Mouse (Mus musculus) G1E (cell line): ENCODE data around the gene Col13a1. TPM values are rescaled to one million over a fixed set of nuclear protein-coding genes. Genes with fewer than 3 reads are reported as not detected.

Experiments used
- ATAC-seq: 2 replicates; pipeline ENCODE4 v1.8.0; 2016; ENCODE audit warnings: mild to moderate bottlenecking; ENCODE audit not compliant: insufficient number of reproducible peaks, poor library complexity, low FRiP score, severe bottlenecking; ENCODE audit errors: extremely low read depth
- DNase-seq: peaks from one replicate; pipeline ENCODE4 v3.0.0; 2012; ENCODE audit warnings: low spot score
- H3K27me3 ChIP-seq: 2 replicates; pipeline ENCODE4 v1.6.1; 2012; ENCODE audit warnings: mild to moderate bottlenecking, low read length, inconsistent platforms; ENCODE audit not compliant: insufficient read depth
- H3K36me3 ChIP-seq: replicated peaks from 2 replicates; pipeline ENCODE3; 2012; ENCODE audit warnings: mild to moderate bottlenecking, inconsistent platforms
- H3K4me1 ChIP-seq: 2 replicates; pipeline ENCODE4 v1.6.1; 2012; ENCODE audit warnings: low read depth, low read length, inconsistent platforms, mixed read lengths; ENCODE audit not compliant: insufficient read depth
- H3K4me3 ChIP-seq: 2 replicates; pipeline ENCODE4 v1.5.1; 2012; ENCODE audit warnings: low read depth, mild to moderate bottlenecking, inconsistent platforms, low read length, moderate library complexity, mixed read lengths
- H3K9me3 ChIP-seq: replicated peaks from 2 replicates; pipeline ENCODE4 v1.6.1; 2012; ENCODE audit warnings: inconsistent platforms
- CTCF ChIP-seq: IDR thresholded peaks from 2 replicates; pipeline ENCODE4 v1.5.1; 2012; ENCODE audit warnings: low read depth, low read length, inconsistent platforms, mixed read lengths
- GATA1 ChIP-seq: IDR thresholded peaks from 2 replicates; pipeline ENCODE4 v1.6.1; 2012; ENCODE audit warnings: borderline replicate concordance, low read length, inconsistent platforms, mixed read lengths
- GATA2 ChIP-seq: IDR thresholded peaks from 2 replicates; pipeline ENCODE4 v1.6.1; 2012; ENCODE audit warnings: low read depth, low read length, inconsistent platforms, borderline replicate concordance
- POLR2AphosphoS5 ChIP-seq: IDR thresholded peaks from 2 replicates; pipeline ENCODE4 v1.6.1; 2012; ENCODE audit warnings: low read depth, low read length, inconsistent platforms; ENCODE audit not compliant: insufficient replicate concordance
- TAL1 ChIP-seq: conservative IDR thresholded peaks from 2 replicates; pipeline ENCODE4 v1.6.1; 2012; ENCODE audit warnings: low read depth, low read length, inconsistent platforms, mixed read lengths
- polyA plus RNA-seq: library from polyadenylated mRNA; stranded (reverse); fragments of >175 nt; gene quantifications from 2 replicates; pipeline ENCODE4 v1.2.3, GENCODE M21; 2012
- total RNA-seq, 2 experiments: library from RNA; stranded (forward) in 1 of 2; stranded (reverse) in 1 of 2; fragments of 200-1000 nt in 1 of 2; fragments of >200 nt in 1 of 2; fragmentation: Nextera tagmentation in 1 of 2; gene quantifications; 2 replicates each; pipeline ENCODE4 v1.2.3; 2014 to 2017

Gene Col13a1
- total and polyA plus RNA-seq, 3 experiments: 0.05 TPM; not detected in 2

DNA sequence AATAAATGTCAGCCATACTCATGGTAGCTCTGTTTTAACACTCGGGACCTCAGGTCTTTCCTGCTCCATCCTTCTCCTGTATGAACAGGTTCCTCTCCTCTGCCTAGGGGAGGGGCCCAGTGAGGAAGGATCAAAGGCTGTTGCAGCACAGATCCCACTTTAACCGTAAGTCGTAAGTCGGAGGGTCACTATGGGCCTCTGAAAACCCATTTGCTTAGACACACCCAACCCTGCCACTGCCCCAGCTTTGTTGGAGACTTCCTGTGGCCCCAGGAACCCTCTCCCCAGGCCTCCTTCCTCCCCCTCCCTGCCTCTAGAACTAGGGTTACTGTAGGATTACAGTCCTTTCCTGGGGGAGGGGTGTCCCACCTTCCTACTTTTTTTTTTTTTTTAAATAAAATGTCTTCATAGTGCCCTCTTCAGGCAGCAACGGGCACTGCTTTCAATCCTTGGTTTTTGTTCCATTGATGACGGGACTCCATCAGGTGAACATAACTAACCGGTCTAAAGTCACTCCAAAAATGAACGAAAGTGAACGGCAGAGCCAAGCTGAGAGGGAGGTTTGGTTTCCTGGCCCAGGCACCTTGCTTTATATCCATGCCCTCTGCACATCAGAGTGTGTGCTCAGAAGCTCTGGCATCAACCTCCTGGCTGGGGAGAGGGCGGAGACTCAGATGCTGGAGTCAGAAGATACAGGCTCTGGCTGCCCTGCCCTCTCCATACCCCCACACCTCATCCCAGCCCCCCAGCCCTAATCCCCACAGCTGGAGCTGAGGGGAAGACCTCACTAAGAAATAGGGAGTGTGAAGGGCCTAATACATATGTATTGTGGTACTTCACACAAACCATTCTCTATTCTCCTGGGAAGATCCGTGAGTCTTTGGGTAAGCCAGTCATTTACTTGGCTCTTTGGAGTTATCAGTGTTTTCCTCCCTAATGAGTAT is 12.8 kb upstream of the Col13a1 start:
- ATAC-seq (no peak), DNase-seq (no peak)
- no peaks in the 10 kb centered on the region for H3K27me3 ChIP-seq
- TF ChIP-seq GATA2: no peak
- no peak for TF ChIP-seq POLR2AphosphoS5
- TF ChIP-seq CTCF: no peak
- no peak for TF ChIP-seq TAL1
- no peak for TF ChIP-seq GATA1
- H3K4me3 ChIP-seq: no peak overlapping the region
- no peaks in the 10 kb centered on the region for H3K9me3 ChIP-seq
- no peaks in the 10 kb centered on the region for H3K36me3 ChIP-seq
- no peaks in the 10 kb centered on the region for H3K4me1 ChIP-seq

DNA sequence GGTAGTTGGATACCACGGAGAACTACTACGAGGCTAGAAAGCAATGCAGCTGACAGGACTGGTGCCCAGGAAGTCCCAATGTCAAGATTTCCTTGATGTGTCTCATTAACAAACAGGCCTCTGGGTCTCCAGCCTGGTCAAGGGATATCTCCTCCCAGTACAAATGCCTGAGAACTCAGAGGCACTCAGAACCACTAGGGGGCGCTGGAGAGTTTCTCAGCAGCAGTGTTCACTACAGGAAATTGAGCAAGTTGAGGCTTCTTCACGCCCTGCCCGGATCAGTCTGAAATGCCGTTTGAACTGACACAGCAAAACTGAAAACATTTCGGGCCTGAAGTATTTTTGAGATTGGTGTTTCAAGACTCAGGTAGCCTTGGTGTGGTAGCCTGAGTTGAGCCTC is 1.5 kb upstream of the Col13a1 start:
- Histone ChIP-seq H3K4me3 (no peak overlapping the region), H3K9me3 (no peaks in the 10 kb centered on the region), H3K4me1 (no peaks in the 10 kb centered on the region), H3K27me3 (peaks cover 18% of the 10 kb centered on the region; the same call in 1 of the 2 replicates), H3K36me3 (no peaks in the 10 kb centered on the region)
- no peak for ATAC-seq
- DNase-seq: peak; percentile 35
- TF ChIP-seq CTCF (0 out of 2 replicates have a peak, but pooled peaks have one; percentile 26), GATA2 (no peak), POLR2AphosphoS5 (no peak)

DNA sequence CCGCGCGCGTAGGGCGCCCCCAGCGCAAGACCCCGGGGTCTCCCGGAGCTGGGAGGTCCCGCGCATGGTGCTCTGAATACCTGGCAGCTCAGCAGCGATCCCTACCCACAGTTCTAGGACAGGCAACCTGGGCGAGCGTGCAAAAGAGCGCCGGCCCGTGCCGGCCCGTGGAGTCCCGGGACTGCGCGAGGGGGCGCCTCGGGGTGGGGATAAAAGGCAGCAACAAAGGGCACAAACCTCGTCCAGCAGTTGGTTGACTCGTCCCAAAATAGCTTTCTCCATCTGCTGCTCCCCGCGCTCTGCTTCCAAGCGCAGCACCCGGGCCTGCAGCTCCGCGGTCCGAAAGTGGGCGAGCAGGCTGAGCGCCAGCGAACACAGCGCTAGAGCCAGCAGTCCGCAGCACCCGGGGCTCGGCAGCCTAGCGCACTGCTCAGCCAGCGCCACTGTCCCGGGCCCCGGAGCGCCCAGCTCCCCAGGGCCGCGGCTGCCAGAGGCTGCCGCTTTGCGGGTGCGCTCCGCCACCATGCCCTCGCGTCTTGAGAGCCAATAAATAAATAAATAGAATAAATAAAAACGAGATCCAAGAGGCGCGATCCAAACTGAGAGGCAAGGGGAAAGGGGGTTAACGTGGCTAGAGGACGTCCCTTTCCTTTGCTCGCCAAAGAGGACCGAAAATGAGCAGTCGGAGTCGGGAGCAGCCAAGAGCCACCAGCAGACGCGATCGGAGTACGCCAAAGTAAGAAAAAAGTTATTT is 619 bp downstream of the Col13a1 start:
- Histone ChIP-seq H3K4me3 (no peak overlapping the region), H3K9me3 (no peaks in the 10 kb centered on the region), H3K27me3 (peaks cover 18% of the 10 kb centered on the region; the same call in 1 of the 2 replicates), H3K4me1 (no peaks in the 10 kb centered on the region), H3K36me3 (no peaks in the 10 kb centered on the region)
- no peak for TF ChIP-seq POLR2AphosphoS5
- no peak for TF ChIP-seq GATA2
- no peak for TF ChIP-seq GATA1
- no peak for TF ChIP-seq TAL1
- TF ChIP-seq CTCF: no peak
- ATAC-seq: no peak
- DNase-seq: no peak

DNA sequence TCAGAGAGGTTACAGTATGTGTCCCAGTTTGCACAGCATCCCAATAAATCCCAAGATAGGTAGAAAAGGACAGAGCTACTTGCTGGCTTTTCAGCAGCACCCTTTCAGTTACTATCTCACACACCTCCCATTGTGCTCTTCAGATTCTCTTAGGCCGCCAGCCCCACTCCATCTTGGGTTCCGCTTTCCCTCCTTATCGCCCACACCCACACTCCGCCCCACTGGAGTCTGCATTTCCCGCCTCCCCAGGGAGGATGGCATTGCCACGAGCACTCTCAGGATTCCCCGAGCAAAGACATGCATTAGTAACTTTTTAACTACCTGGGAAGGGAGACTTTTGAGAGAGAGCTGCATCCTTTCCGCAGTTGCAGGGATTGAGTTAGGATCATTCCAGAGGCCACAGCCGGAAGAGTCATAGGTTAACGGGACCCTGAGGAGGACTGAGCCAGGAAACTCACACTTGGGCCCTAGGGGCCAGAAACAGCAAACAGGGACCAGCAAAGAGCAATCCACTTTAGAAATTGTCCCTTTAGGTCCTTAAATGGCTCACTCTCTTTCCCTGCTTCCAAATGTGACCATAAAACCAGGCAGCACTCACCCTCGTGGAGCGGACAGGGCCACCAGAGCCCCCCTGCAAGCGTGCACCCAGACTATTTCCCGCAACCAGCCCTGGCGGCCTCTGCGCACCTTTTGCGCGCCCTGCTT is 1.4 kb downstream of the Col13a1 start:
- no peaks in the 10 kb centered on the region for H3K4me1 ChIP-seq
- H3K4me3 ChIP-seq: no peak overlapping the region

DNA sequence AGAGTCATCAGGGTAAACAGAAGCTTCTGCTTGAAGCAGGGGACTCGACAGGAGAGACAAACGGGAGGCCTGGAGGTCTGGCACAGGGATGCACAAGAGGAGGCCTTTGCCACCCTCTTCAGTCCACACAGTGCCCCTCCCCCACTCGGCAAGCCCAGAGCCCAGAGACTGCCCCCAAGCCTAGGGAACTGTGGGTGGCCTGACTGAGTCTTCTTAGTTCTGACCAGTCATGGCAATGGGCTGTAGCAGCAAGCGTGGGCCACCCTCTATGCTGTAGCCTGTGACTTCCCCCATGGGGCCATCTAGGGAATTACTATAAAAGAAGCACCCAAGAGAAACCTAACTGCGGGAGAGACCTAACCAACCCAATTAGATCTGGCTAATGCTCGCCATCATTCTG is 1.9 kb downstream of the Col13a1 start:
- Histone ChIP-seq H3K4me1 (no peaks in the 10 kb centered on the region), H3K27me3 (peaks cover 20% of the 10 kb centered on the region), H3K9me3 (no peaks in the 10 kb centered on the region), H3K36me3 (no peaks in the 10 kb centered on the region), H3K4me3 (no peak overlapping the region)
- ATAC-seq (no peak), DNase-seq (no peak)
- TF ChIP-seq TAL1: no peak
- TF ChIP-seq GATA1: no peak
- TF ChIP-seq GATA2: no peak
- TF ChIP-seq CTCF: no peak
- TF ChIP-seq POLR2AphosphoS5: no peak

More for the DNA sequence above, 1.4 kb downstream of the Col13a1 start:
- TF ChIP-seq TAL1 (no peak), GATA1 (no peak)
- Histone ChIP-seq H3K9me3 (no peaks in the 10 kb centered on the region), H3K36me3 (no peaks in the 10 kb centered on the region), H3K27me3 (peaks cover 18% of the 10 kb centered on the region; the same call in 1 of the 2 replicates)
- ATAC-seq (no peak), DNase-seq (no peak)

DNA sequence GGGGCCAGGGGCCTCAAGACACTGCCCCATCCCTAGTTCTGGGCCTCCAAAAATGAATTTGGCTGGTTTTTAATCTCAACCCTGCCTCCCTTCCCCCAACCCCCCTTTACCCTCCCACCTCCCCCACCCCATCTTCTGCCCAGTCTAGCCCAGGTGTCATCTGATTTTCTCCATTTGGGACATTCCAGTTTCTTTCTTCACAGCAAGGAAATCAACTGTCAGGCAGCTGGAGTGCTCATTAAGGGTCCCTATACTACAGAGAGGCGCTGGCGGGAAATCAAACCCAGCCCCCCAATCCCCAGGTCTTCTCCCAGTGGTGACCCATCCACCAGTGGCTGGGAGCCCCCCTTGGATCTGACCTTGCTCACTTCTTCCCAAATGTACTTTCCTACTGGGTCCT is 4.3 kb downstream of the Col13a1 start:
- DNase-seq: no peak
- ATAC-seq: no peak
- Histone ChIP-seq H3K36me3 (no peaks in the 10 kb centered on the region), H3K4me3 (no peak overlapping the region), H3K27me3 (peaks cover 21% of the 10 kb centered on the region), H3K9me3 (no peaks in the 10 kb centered on the region), H3K4me1 (no peaks in the 10 kb centered on the region)
- TF ChIP-seq CTCF (no peak), POLR2AphosphoS5 (no peak), TAL1 (no peak), GATA1 (no peak), GATA2 (no peak)
